Mouse (Mus musculus) neural tube, embryonic 14.5 days (tissue): Measurements from ENCODE around the gene Olfr1197. TPM values are rescaled to one million over a fixed set of nuclear protein-coding genes. Genes with fewer than 3 reads are reported as not detected.

Experiments used
- ATAC-seq: fragments of 200-750 bp; cut with Nextera tagmentation; 2 replicates; pipeline ENCODE4 v1.8.0; 2017; ENCODE audit warnings: low read depth, mild to moderate bottlenecking, moderate TSS enrichment, moderate library complexity
- H3K27ac ChIP-seq: fragments of 300-500 bp; sonication (generic); 2 replicates; pipeline ENCODE4 v1.5.1; 2014; ENCODE audit warnings: low read depth, mild to moderate bottlenecking, control low read depth, low read length, moderate library complexity, mixed read lengths
- H3K27me3 ChIP-seq: fragments of 300-500 bp; sonication (generic); 2 replicates; pipeline ENCODE4 v1.6.1; 2014; ENCODE audit warnings: low read length; ENCODE audit not compliant: control insufficient read depth, insufficient read depth
- H3K36me3 ChIP-seq: fragments of 300-500 bp; sonication (generic); 2 replicates; pipeline ENCODE4 v1.6.1; 2014; ENCODE audit warnings: low read length, mixed read lengths; ENCODE audit not compliant: control insufficient read depth, insufficient read depth
- H3K4me1 ChIP-seq: fragments of 300-500 bp; sonication (generic); 2 replicates; pipeline ENCODE4 v1.6.1; 2014; ENCODE audit warnings: low read length; ENCODE audit not compliant: control insufficient read depth, insufficient read depth
- H3K4me2 ChIP-seq: fragments of 300-500 bp; sonication (generic); 2 replicates; pipeline ENCODE4 v1.6.1; 2014; ENCODE audit warnings: mild to moderate bottlenecking, low read depth, low read length, control low read depth
- H3K4me3 ChIP-seq: fragments of 300-500 bp; sonication (generic); 2 replicates; pipeline ENCODE4 v1.5.1; 2014; ENCODE audit warnings: low read depth, low read length, control low read depth, mixed read lengths
- H3K9ac ChIP-seq: fragments of 300-500 bp; sonication (generic); replicated peaks from 2 replicates; pipeline ENCODE4 v1.6.1; 2014; ENCODE audit warnings: low read depth, mild to moderate bottlenecking, control low read depth, low read length, mixed read lengths
- H3K9me3 ChIP-seq: fragments of 300-500 bp; sonication (generic); 2 replicates; pipeline ENCODE4 v1.6.1; 2016; ENCODE audit warnings: low read length; ENCODE audit not compliant: control insufficient read depth
- WGBS: fragments of 180-500 bp; shearing (Covaris S2); extraction: QIAGEN DNeasy Blood & Tissue Kit; methylation state at CpG from one replicate; pipeline ENCODE4 v1.1.7; 2014; 5-methylcytosine and 5-hydroxymethylcytosine counted together
- polyA plus RNA-seq: library from polyadenylated mRNA; unstranded; fragments of >200 nt; fragmentation: Nextera tagmentation; extraction: Ambion mirVana; gene quantifications from 2 replicates; pipeline ENCODE4 v1.2.1, GENCODE M21; 2014

Olfr1197 gene
- polyA plus RNA-seq, result not detected in 2 replicates

DNA sequence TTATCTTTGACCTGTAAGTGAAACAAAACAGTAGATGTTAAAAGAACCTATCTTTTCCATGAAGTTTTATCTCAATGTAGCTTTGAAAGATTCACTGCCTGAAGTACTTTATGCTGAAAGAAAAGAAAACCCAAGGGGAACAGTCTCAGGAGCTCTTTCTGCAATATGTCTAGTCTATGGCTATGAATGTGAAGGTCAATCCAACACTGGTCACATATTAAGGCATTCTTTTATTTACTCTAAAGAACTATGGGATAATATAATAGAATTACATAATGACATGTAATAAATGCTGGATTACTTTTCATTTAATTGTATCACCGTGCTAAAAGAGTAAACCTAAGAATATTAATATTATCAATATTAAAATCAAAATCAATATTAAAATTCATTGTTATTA lies at the start of gene Olfr1197:
Gene Olfr1197, minus strand, starts transcription at position 101 of the 400 bp plus-strand sequence.
- Histone ChIP-seq H3K27me3 (no peaks in the 10 kb centered on the region), H3K9me3 (no peaks in the 10 kb centered on the region), H3K36me3 (no peaks in the 10 kb centered on the region), H3K27ac (no peak within 1 kb of the TSS), H3K9ac (no peak within 1 kb of the TSS), H3K4me2 (no peak within 1 kb of the TSS), H3K4me1 (no peaks in the 10 kb centered on the region), H3K4me3 (no peak within 1 kb of the TSS)
- ATAC-seq, result no peak
- 83% methylated on average over 1 of the region's 1 CpGs for WGBS

- H3K4me1 ChIP-seq, result no peaks in the 10 kb centered on the region
- WGBS, result 89% methylated on average over 2 of the region's 2 CpGs
Observed at GRCm38 (mm10) chr2:88770388-88770787, 38.2 kb upstream of the Olfr1197 start, which contains the start of gene Olfr1200. Olfr1200 (minus strand) TSS chr2:88770488.

DNA sequence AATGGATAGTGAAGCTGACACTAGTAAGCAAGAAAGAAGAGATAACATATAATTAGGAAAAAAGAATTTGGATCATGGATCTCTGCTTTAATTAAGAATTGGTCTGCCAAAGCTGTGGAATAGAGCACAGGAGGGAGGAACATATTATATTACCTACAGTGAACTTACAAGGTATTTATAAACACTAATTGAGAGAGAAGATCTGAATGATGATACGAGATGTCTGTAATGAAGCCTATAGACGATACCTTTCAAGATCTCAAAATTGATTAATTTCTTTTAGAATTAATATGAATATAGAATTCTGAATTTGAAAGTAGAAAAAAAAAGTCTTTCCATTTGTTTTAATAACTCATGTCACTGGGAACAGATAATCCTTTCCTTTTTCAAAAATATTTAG lies 28.2 kb upstream of the Olfr1197 start, which contains the start of gene Olfr1199:
Gene Olfr1199, minus strand, starts transcription at position 101 of the 400 bp plus-strand sequence.
- no peak within 1 kb of the TSS for H3K9ac ChIP-seq
- no peak for ATAC-seq
- no peak within 1 kb of the TSS for H3K4me3 ChIP-seq
- no peak within 1 kb of the TSS for H3K27ac ChIP-seq
- no peaks in the 10 kb centered on the region for H3K36me3 ChIP-seq
- no peaks in the 10 kb centered on the region for H3K9me3 ChIP-seq
- H3K4me2 ChIP-seq, result no peak within 1 kb of the TSS
- no peaks in the 10 kb centered on the region for H3K27me3 ChIP-seq
- WGBS, result 92% methylated on average over 2 of the region's 2 CpGs
- no peaks in the 10 kb centered on the region for H3K4me1 ChIP-seq

More at GRCm38 (mm10) chr2:88770388-88770787, 38.2 kb upstream of the Olfr1197 start, which contains the start of gene Olfr1200:
- H3K9me3 ChIP-seq, result no peaks in the 10 kb centered on the region
- H3K27me3 ChIP-seq, result no peaks in the 10 kb centered on the region
- H3K36me3 ChIP-seq, result no peaks in the 10 kb centered on the region
- H3K9ac ChIP-seq, result no peak within 1 kb of the TSS
- H3K4me2 ChIP-seq, result no peak within 1 kb of the TSS
- no peak for ATAC-seq
- no peak within 1 kb of the TSS for H3K27ac ChIP-seq
- H3K4me3 ChIP-seq, result no peak within 1 kb of the TSS

GRCm38 (mm10) chr2:88751270-88751669 lies 19.1 kb upstream of the Olfr1197 start, which contains the start of gene Olfr1198:
Olfr1198 (minus strand) TSS chr2:88751370.
- H3K27ac ChIP-seq, result no peak within 1 kb of the TSS
- no peaks in the 10 kb centered on the region for H3K4me1 ChIP-seq
- H3K36me3 ChIP-seq, result no peaks in the 10 kb centered on the region
- ATAC-seq, result no peak
- H3K27me3 ChIP-seq, result no peaks in the 10 kb centered on the region
- H3K9me3 ChIP-seq, result no peaks in the 10 kb centered on the region
- no peak within 1 kb of the TSS for H3K4me2 ChIP-seq
- no peak within 1 kb of the TSS for H3K4me3 ChIP-seq
- no peak within 1 kb of the TSS for H3K9ac ChIP-seq
- 97% methylated on average over 2 of the region's 2 CpGs for WGBS

GRCm38 (mm10) chr2:88743379-88743778 lies 11.2 kb upstream of the Olfr1197 start:
- H3K27me3 ChIP-seq, result no peaks in the 10 kb centered on the region
- WGBS, result 80% methylated on average over 3 of the region's 3 CpGs
- H3K9me3 ChIP-seq, result no peaks in the 10 kb centered on the region
- H3K4me3 ChIP-seq, result no peak overlapping the region
- no peak for ATAC-seq
- H3K4me2 ChIP-seq, result no peak overlapping the region
- no peaks in the 10 kb centered on the region for H3K36me3 ChIP-seq
- no peaks in the 10 kb centered on the region for H3K4me1 ChIP-seq
- no peak overlapping the region for H3K9ac ChIP-seq
- H3K27ac ChIP-seq, result no peak overlapping the region

DNA sequence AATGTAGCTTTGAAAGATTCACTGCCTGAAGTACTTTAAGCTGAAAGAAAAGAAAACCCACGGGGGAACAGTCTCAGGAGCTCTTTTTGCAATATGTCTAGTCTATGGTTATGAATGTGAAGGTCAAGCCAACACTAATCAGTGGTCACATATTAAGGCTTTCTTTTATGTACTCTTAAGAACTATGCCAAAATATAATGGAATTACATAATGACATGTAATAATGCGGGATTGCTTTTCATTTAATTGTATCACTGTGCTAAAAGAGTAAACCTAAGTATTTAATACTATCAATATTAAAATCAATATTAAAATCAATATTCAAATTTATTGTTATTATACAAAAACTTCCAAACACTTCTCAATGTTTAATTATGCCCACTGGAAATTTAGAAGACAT lies 27.7 kb downstream of the Olfr1197 start, which contains the start of gene Olfr1196:
Gene Olfr1196, minus strand, starts transcription at position 101 of the 400 bp plus-strand sequence.
- H3K9ac ChIP-seq, result no peak within 1 kb of the TSS
- H3K36me3 ChIP-seq, result no peaks in the 10 kb centered on the region
- H3K27ac ChIP-seq, result no peak within 1 kb of the TSS
- ATAC-seq, result no peak
- no peaks in the 10 kb centered on the region for H3K9me3 ChIP-seq
- H3K4me1 ChIP-seq, result no peaks in the 10 kb centered on the region
- WGBS, result 88% methylated on average over 2 of the region's 2 CpGs
- no peaks in the 10 kb centered on the region for H3K27me3 ChIP-seq
- no peak within 1 kb of the TSS for H3K4me2 ChIP-seq
- no peak within 1 kb of the TSS for H3K4me3 ChIP-seq

DNA sequence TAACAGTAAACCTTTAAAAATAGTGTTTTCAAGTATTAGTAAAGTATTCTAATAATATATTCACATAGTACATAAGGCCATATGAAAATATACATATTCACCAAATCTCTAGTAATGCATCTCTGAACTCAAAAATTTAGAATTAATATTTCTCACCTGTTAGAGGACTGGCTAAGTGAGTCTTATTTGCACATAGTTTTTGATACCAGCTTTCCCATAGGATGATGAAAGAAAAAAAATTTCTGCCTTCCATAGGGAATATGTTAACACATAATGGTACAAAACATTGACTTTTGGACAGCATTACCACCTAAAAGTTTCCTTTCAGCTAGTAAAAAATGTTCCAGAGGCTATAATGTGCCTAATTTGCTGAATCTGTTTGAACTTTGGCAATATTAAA lies 43.1 kb downstream of the Olfr1197 start, which contains the start of gene Olfr1195:
Gene Olfr1195, minus strand, starts transcription at position 101 of the 400 bp plus-strand sequence.
- no peak within 1 kb of the TSS for H3K9ac ChIP-seq
- ATAC-seq, result no peak

More for the DNA sequence above, 43.1 kb downstream of the Olfr1197 start, which contains the start of gene Olfr1195:
- H3K4me2 ChIP-seq, result no peak within 1 kb of the TSS
- H3K4me1 ChIP-seq, result no peaks in the 10 kb centered on the region
- no peak within 1 kb of the TSS for H3K4me3 ChIP-seq
- no peaks in the 10 kb centered on the region for H3K36me3 ChIP-seq
- H3K27me3 ChIP-seq, result no peaks in the 10 kb centered on the region
- no peak within 1 kb of the TSS for H3K27ac ChIP-seq
- H3K9me3 ChIP-seq, result no peaks in the 10 kb centered on the region

Other genes with a start within 250 kb of the Olfr1197 start
- gene Olfr1184, start 248.8 kb downstream of the Olfr1197 start, polyA plus RNA-seq, result not detected in 2 replicates
- not detected in 2 replicates for gene Olfr1185-ps1, start 239.0 kb downstream of the Olfr1197 start, polyA plus RNA-seq
- gene Olfr1186, start 213.8 kb downstream of the Olfr1197 start, polyA plus RNA-seq, result not detected in 2 replicates
- not detected in 2 replicates for gene Olfr1188, start 175.4 kb downstream of the Olfr1197 start, polyA plus RNA-seq
- not detected in 2 replicates for gene Olfr1189, start 145.9 kb downstream of the Olfr1197 start, polyA plus RNA-seq
- not detected in 2 replicates for gene Olfr1191-ps1, start 91.8 kb downstream of the Olfr1197 start, polyA plus RNA-seq
- not detected in 2 replicates for gene Olfr1192-ps1, start 83.9 kb downstream of the Olfr1197 start, polyA plus RNA-seq
- gene Olfr1193, start 56.7 kb downstream of the Olfr1197 start, polyA plus RNA-seq, result not detected in 2 replicates
- gene Olfr1195, start 43.2 kb downstream of the Olfr1197 start, polyA plus RNA-seq, result not detected in 2 replicates
- gene Olfr1196, start 27.8 kb downstream of the Olfr1197 start, polyA plus RNA-seq, result not detected in 2 replicates
- not detected in 2 replicates for gene Olfr1198, start 19.0 kb upstream of the Olfr1197 start, polyA plus RNA-seq
- not detected in 2 replicates for gene Olfr1199, start 28.1 kb upstream of the Olfr1197 start, polyA plus RNA-seq
- not detected in 2 replicates for gene Olfr1200, start 38.1 kb upstream of the Olfr1197 start, polyA plus RNA-seq
- not detected in 2 replicates for gene Olfr1201, start 60.7 kb upstream of the Olfr1197 start, polyA plus RNA-seq
- gene Olfr1202, start 82.1 kb upstream of the Olfr1197 start, polyA plus RNA-seq, result 0.05 TPM in 1 of 2 replicates, not detected in the other
- gene Olfr1205, start 97.4 kb upstream of the Olfr1197 start, polyA plus RNA-seq, result not detected in 2 replicates
- not detected in 2 replicates for gene Olfr1204, start 116.9 kb upstream of the Olfr1197 start, polyA plus RNA-seq
- not detected in 2 replicates for gene Olfr1206, start 130.9 kb upstream of the Olfr1197 start, polyA plus RNA-seq
- not detected in 2 replicates for gene Olfr1208, start 169.9 kb upstream of the Olfr1197 start, polyA plus RNA-seq
- gene Olfr1209, start 182.8 kb upstream of the Olfr1197 start, polyA plus RNA-seq, result not detected in 2 replicates
- gene Olfr1211, start 205.7 kb upstream of the Olfr1197 start, polyA plus RNA-seq, result not detected in 2 replicates
- gene Olfr1212, start 221.6 kb upstream of the Olfr1197 start, polyA plus RNA-seq, result not detected in 2 replicates
- gene Gm13762, start 247.9 kb upstream of the Olfr1197 start, polyA plus RNA-seq, result not detected in 2 replicates